Mouse (Mus musculus) heart, postnatal 10 days (tissue): Measurements from ENCODE around the gene Jph4. TPM values are rescaled to one million over a fixed set of nuclear protein-coding genes. Genes with fewer than 3 reads are reported as not detected.
A peak's percentile ranks its signal among the peaks of the same experiment; 100 is the strongest.

ENCODE experiments used
- DNase-seq, 2 experiments: peaks; one replicate each; pipeline ENCODE4 v3.0.0; 2021
- intact Hi-C: fragments of 180-260 bp; cut with DNase I; formaldehyde crosslinking; loops from one replicate; pipeline ENCODE4 v1.15.1; 2025
- total RNA-seq, 2 experiments: library from RNA; stranded (reverse); gene quantifications; 2 replicates each; pipeline ENCODE4 v1.2.3; 2021

Gene Jph4
- total RNA-seq, result under 1 TPM; 0.12 to 0.15 TPM

DNA sequence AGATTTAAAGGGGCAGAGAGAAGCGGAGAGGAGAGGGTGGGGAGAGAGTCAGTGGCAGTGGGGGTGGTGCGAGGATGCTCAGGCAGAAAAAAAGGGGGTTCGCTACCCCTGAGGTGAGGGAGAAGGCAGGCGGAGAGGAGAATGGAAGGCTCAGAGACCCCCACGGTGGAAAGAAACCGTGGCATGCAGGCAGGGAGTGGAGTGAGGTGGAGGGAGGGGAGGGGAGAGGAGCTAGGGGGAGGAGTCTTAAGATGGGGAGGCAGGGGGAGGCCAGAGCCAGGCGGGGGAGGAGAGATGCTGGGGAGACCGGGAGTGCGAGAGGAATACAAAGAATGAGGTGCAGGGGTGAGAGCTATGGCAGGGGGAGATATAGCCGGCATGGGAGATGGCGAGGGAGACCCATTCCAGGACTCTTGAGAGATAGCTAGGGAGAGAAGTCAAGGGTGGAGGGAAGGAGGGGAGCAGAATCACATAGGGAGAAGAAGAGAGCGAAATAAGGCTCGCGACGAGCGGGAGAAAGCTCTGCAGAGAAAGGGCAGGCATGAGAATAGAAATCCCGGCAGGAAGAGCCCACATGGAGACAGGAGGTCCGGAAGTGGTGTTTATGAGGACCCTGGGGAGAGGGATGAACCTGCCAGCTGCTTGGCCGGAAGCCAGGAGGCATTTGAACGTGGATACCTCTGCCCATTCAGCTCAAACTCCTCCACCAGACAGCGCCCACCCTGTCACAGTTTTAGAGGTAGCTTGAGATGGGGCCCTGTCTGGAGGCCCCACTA lies at the start of gene Jph4:
TSS of gene Jph4 (minus strand) at position 511 of the 776 bp plus-strand sequence.
- intact Hi-C loops, result no loop called here
- DNase-seq, result no peak

- no peak for DNase-seq
Observed at GRCm38 (mm10) chr14:55164172-55164806, 47.6 kb upstream of the Jph4 start.

GRCm38 (mm10) chr14:55162168-55162567 lies 45.4 kb upstream of the Jph4 start:
- DNase-seq, result no peak
- intact Hi-C loops, result no loop called here

More at GRCm38 (mm10) chr14:55164172-55164806, 47.6 kb upstream of the Jph4 start:
- intact Hi-C loops, result no loop called here

GRCm38 (mm10) chr14:55161098-55161634 lies 44.4 kb upstream of the Jph4 start:
- intact Hi-C loops, result loop anchor here (1.0 kb wide), 1 partner anchor 39 kb away; no protein-coding TSS in a partner anchor
- DNase-seq, result peak; percentile 77 to 87

DNA sequence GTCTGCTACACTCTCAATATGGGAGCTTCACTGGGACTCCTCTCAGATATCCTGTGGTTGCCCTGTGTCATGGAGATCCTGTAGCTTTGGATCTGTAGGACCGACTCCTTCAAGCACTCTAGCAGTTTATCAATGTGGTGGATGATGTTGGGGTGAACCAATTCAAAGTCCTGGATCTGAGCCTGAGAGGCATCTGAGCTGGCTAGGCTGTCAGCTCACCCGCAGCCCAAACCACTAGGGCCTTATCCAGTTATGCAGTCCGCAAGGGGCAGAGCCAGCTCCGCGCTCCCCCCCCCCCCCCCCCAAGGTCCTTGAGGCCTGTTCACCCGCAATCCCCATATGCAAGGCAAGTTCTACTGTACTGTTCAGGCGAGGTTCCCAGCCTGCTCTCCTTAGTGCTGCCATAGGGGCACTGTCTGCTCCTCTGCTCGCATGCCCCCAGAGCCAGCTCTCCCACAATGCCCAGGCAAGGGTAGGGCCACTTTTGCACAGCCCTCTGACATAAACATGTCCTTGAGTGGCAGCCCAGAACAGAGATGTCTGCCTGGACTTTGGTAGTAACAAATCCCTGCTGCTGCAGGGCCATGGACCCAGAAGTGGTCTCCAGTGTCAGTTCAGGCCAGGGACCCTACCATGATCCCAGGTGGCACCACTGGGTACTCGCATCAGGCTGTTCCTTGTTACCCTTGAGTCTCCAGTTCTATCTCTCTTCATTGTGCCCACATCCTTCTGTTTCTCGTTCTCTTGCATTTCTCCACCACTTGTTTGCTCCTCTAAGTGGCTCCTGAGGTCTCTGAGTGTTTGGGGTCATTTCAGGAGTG lies 43.7 kb upstream of the Jph4 start:
- intact Hi-C loops, result loop anchor here (1.0 kb wide), 1 partner anchor 38 kb away; no protein-coding TSS in a partner anchor
- no peak for DNase-seq

DNA sequence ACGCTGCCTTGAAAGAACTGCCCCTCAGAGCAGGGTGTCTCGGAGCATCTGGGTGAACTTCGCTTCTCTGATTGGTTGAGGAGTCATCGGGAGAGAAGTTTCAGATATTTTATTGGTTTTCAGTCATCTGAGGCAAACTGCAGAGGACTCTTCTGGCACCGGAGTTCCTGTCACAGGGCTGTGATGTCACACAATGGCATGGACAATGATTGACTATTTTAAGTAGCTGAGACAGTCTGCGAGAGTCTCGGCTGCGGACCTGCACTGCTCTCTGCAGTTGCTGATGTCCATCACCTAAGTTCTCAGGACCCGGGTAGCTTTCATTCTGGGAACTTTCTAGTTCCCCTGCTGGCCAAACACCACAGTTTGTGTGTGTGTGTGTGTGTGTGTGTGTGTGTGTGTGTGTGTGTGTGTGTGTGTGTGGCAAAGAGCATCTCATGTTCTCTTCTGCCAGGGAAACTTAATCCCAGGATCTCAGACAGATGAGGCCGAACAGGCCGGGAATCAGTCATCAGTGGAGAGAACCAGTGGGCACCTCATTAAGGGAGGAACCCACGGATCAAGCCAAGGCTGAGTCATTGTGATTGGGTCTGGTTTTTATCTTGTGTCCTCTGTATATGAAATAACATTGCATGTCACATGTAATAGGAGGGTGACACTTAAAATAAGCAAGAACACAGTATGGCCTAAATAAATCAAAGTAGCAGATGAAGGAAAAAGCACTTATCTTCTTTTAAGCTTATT lies 40.8 kb upstream of the Jph4 start:
- intact Hi-C loops, result no loop called here
- peak in 1 of 2 experiments; percentile 15 for DNase-seq

DNA sequence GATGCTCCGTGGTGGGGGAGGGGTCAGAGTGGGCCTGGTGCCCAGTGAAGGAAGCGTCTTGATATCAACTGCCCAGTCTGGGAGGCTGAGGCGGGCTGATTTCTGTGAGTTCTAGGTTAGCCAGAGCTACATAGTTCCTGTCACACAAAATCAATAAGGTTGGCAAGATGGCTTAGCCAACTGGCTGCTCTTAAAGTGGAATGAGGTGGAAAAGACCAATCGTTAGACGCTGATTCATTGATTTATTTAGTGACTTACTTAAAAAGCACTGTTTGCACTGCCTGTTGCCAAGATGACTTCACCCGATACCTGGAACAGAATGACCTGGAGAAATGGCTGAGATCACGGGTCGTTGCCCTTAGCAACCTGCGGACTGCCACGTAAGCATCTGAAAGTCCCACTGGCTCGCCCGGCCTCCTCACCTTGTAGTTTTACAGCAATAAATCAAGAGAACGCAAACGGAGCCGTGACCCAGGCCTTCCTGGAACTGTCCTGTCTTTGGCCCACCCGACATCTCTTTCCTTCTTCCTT lies 36.3 kb upstream of the Jph4 start:
- intact Hi-C loops, result no loop called here
- DNase-seq, result no peak

DNA sequence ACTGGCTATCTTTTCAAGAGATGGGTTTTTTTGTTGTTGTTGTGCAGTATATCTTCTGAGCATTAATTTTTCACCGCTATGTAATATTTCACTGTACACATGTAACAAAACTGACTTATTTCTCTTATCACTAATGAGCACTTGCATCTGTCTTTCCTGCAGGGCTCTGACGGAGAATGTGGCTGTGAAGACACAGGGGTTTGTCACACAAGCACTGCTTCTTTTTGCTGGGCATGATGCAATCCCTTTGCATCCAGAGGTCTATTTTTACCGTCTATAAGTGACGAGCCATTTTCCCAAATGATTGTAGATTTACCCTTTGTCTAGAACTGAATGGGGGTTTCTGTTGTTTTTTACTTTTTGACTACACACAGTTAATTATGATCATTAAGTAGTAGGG lies 35.4 kb upstream of the Jph4 start:
- DNase-seq, result no peak
- intact Hi-C loops, result no loop called here

- intact Hi-C loops, result no loop called here
Observed at GRCm38 (mm10) chr14:55150985-55151384, 34.2 kb upstream of the Jph4 start.

GRCm38 (mm10) chr14:55149041-55149440 lies 32.3 kb upstream of the Jph4 start:
- intact Hi-C loops, result loop anchor here (2.0 to 5.0 kb wide), 2 partner anchors 288 to 388 kb away; no protein-coding TSS in a partner anchor
- no peak for DNase-seq

More at GRCm38 (mm10) chr14:55150985-55151384, 34.2 kb upstream of the Jph4 start:
- DNase-seq, result no peak

DNA sequence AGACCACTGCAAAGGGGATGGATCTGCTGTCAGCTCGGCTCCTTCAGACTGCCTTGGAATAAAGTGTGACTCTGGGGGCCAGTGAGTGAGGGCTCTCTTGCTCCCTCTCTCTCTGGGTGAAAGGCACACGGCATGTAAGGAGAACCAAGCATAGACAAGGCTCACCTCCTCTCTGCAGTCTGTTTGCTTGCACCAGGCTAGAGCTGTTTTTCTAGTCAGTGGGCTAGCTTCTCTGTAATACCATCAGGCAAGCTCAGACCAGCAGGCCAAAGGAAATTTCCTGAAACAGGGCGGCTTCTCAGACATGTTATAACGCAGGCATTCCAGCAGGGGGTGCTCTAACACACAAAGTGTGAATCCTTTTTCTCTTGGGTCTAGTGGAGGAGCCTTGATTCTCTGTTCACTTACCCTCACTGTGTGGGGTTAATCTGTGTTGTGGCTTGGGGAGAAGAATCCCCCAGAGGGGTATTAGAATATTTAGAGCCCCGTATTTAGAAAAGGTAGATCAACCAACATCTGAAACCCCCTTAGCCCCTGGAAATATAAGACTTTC lies 31.7 kb upstream of the Jph4 start:
- intact Hi-C loops, result loop anchor here (2.0 to 5.0 kb wide), 2 partner anchors 289 to 388 kb away; no protein-coding TSS in a partner anchor
- peak; percentile 69 to 84 for DNase-seq

GRCm38 (mm10) chr14:55146829-55147401 lies 30.2 kb upstream of the Jph4 start:
- DNase-seq, result peak; percentile 60 to 63
- intact Hi-C loops, result loop anchor here (5.0 kb wide), 1 partner anchor 290 kb away; no protein-coding TSS in a partner anchor

- intact Hi-C loops, result loop anchor here (5.0 kb wide), 1 partner anchor 291 kb away; no protein-coding TSS in a partner anchor
- DNase-seq, result no peak
Observed at GRCm38 (mm10) chr14:55146324-55146723, 29.6 kb upstream of the Jph4 start.

GRCm38 (mm10) chr14:55139313-55139712 lies 22.6 kb upstream of the Jph4 start:
- DNase-seq, result no peak
- intact Hi-C loops, result no loop called here

DNA sequence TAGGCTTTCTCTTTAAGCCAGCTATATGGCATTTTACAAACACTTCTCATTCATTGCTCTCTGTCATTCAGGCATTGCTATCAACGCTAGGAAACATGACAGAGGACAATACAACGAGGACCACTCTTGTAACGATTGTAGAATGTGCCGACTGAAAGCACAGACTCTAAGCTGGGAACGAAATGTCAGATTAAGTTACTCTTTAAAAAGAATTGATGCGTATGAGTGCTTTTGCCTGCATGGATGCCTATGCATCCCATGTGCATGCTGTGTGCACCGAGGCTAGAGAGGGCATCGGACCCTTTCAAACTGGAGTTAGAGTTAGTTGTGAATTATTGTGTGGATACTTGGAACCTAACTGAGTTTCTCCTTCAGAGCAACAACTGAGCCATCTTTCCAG lies 18.9 kb upstream of the Jph4 start:
- no peak for DNase-seq
- intact Hi-C loops, result no loop called here

GRCm38 (mm10) chr14:55126521-55126920 lies 9.8 kb upstream of the Jph4 start:
- intact Hi-C loops, result no loop called here

DNA sequence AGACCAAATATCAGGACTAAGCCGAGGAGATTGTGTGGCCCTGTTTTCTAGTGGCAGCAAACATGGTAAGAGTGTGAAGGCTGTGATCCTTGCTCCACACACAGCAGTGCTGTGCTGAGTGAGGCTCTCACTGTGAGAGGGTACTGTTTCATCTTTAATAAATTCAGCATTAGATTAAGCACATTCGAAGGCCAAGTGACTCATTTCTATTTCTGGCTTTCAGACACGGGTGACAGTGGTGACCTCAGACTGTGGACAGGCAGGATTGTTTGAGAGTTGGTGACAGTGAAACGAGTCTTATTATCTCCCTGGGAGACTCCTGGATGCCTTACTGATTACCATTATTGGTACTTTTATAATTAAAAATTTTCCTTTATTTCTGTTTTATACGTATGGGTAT lies 9.0 kb upstream of the Jph4 start:
- intact Hi-C loops, result no loop called here
- DNase-seq, result no peak

More at GRCm38 (mm10) chr14:55126521-55126920, 9.8 kb upstream of the Jph4 start:
- no peak for DNase-seq

- no peak for DNase-seq
Observed at GRCm38 (mm10) chr14:55122359-55122758, 5.6 kb upstream of the Jph4 start.

DNA sequence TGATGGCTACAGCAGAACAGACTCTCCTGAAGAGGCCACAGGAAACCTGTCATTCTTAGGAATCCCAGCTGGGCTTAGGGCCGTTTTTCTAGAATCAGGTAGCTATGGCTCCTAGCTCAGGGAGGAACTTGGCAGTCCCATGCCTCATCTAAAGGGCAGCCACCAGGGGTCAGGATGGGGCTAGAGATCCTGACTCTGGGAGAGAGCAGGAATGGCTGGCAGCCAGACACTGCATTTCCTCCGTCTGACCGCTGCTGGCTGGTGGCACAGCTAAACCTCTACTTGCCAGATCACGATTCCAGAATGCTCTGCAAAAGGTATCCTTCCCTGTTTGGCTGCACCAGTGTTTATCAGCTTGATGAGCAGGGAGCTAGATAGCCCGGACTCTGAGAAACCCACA lies 5.2 kb upstream of the Jph4 start:
- intact Hi-C loops, result loop anchor here (1.0 to 5.0 kb wide), 2 partner anchors 39 to 315 kb away; no protein-coding TSS in a partner anchor
- DNase-seq, result peak; percentile 86 to 88

More at GRCm38 (mm10) chr14:55122359-55122758, 5.6 kb upstream of the Jph4 start:
- intact Hi-C loops, result loop anchor here (1.0 to 5.0 kb wide), 2 partner anchors 39 to 315 kb away; no protein-coding TSS in a partner anchor
